Mouse (Mus musculus): ENCODE data around the gene Rps6.

GRCm38 (mm10) chr4:86852813-86853590 lies 4.2 kb downstream of the Rps6 start:
- TF ChIP-seq CTCF (IDR thresholded peaks at IDR 0.05; ENCODE audit: extremely low read depth, insufficient read depth, insufficient read length, insufficient replicate concordance) (no peak), POLR2A (IDR thresholded peaks at IDR 0.05; ENCODE audit: low read depth, low read length) (no peak)
